Mouse (Mus musculus) C2C12 (cell line): ENCODE data around the gene Gpr137c. TPM values are rescaled to one million over a fixed set of nuclear protein-coding genes. Genes with fewer than 3 reads are reported as not detected.
A peak's percentile ranks its signal among the peaks of the same experiment; 100 is the strongest.

ENCODE experiments used
- H3K27me3 ChIP-seq: one replicate; pipeline ENCODE4 v1.6.1; 2011; ENCODE audit not compliant: control insufficient read depth, insufficient read depth, insufficient read length
- H3K36me3 ChIP-seq: one replicate; pipeline ENCODE4 v1.6.1; 2011; ENCODE audit not compliant: control insufficient read depth, insufficient read depth
- H3K4me3 ChIP-seq: one replicate; pipeline ENCODE4 v1.5.1; 2011; ENCODE audit warnings: mild to moderate bottlenecking, control low read depth; ENCODE audit not compliant: poor library complexity, insufficient read depth, severe bottlenecking
- H3K79me2 ChIP-seq: one replicate; pipeline ENCODE4 v1.6.1; 2011; ENCODE audit not compliant: control insufficient read depth, insufficient read depth
- H3K79me3 ChIP-seq: one replicate; pipeline ENCODE4 v1.6.1; 2011; ENCODE audit warnings: low read depth, control low read depth
- H3ac ChIP-seq: one replicate; pipeline ENCODE3; 2011; ENCODE audit warnings: low read depth; ENCODE audit not compliant: control insufficient read depth, insufficient read length
- CEBPB ChIP-seq: IDR thresholded peaks from one replicate; pipeline ENCODE4 v1.6.1; 2011; ENCODE audit warnings: low read depth, mild to moderate bottlenecking, control low read depth, moderate library complexity
- CTCF ChIP-seq: IDR thresholded peaks from one replicate; pipeline ENCODE4 v1.5.1; 2011; ENCODE audit not compliant: control insufficient read depth, insufficient read depth, insufficient read length
- FOSL1 ChIP-seq: IDR thresholded peaks from one replicate; pipeline ENCODE4 v1.8.0; 2011; ENCODE audit warnings: mild to moderate bottlenecking, low read length; ENCODE audit not compliant: poor library complexity, insufficient read depth, severe bottlenecking
- MAX ChIP-seq: IDR thresholded peaks from one replicate; pipeline ENCODE4 v1.6.1; 2011; ENCODE audit warnings: mild to moderate bottlenecking, control low read depth
- MYOD1 ChIP-seq: IDR thresholded peaks from one replicate; pipeline ENCODE4 v1.6.1; 2011; ENCODE audit warnings: low read depth; ENCODE audit not compliant: control insufficient read depth, insufficient read length
- MYOG ChIP-seq: IDR thresholded peaks from one replicate; pipeline ENCODE4 v1.6.1; 2011; ENCODE audit not compliant: control insufficient read depth, insufficient read length; ENCODE audit errors: extremely low read depth
- USF1 ChIP-seq: IDR thresholded peaks from one replicate; pipeline ENCODE4 v1.6.1; 2011; ENCODE audit warnings: low read depth, mild to moderate bottlenecking, control low read depth, moderate library complexity
- polyA plus RNA-seq: library from polyadenylated mRNA; unstranded; fragments of >200 nt; fragmentation: generic; extraction: Trizol; gene quantifications from one replicate; pipeline ENCODE4 v1.2.1, GENCODE M21; 2012; ENCODE audit warnings: missing spikeins

Gpr137c gene
- polyA plus RNA-seq, 1 experiment = 0.01 TPM

DNA sequence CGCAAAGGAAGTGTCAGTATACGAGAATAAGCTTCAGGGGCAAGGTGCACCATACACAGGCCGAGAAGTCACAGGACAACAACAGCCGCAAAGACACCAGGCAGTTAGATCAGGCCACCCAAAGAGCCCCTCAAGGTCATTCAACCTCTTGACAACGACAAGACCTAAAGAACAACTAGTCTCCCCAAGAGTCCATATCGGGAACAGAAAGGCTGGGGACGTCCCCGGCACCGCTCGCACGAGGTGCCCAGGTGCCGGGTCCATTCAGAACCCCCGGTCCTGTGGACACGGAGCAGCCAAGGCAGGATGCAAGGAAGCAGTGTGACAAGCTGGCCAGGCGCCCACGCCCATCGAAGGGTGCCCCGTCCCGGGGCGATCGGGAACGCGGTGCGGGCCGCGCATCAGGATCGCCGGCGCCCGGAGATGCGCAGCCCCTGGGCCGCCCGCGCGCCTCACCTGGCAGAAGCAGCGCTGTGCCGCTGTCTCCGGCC, 98.4 kb downstream of the Gpr137c start:
- Histone ChIP-seq H3K79me3 (peaks cover 35% of the 10 kb centered on the region), H3K79me2 (peaks cover 51% of the 10 kb centered on the region), H3ac (peak overlapping the region; percentile 64), H3K4me3 (peak overlapping the region; percentile 72), H3K36me3 (no peaks in the 10 kb centered on the region), H3K27me3 (no peaks in the 10 kb centered on the region)
- TF ChIP-seq CEBPB = no peak

DNA sequence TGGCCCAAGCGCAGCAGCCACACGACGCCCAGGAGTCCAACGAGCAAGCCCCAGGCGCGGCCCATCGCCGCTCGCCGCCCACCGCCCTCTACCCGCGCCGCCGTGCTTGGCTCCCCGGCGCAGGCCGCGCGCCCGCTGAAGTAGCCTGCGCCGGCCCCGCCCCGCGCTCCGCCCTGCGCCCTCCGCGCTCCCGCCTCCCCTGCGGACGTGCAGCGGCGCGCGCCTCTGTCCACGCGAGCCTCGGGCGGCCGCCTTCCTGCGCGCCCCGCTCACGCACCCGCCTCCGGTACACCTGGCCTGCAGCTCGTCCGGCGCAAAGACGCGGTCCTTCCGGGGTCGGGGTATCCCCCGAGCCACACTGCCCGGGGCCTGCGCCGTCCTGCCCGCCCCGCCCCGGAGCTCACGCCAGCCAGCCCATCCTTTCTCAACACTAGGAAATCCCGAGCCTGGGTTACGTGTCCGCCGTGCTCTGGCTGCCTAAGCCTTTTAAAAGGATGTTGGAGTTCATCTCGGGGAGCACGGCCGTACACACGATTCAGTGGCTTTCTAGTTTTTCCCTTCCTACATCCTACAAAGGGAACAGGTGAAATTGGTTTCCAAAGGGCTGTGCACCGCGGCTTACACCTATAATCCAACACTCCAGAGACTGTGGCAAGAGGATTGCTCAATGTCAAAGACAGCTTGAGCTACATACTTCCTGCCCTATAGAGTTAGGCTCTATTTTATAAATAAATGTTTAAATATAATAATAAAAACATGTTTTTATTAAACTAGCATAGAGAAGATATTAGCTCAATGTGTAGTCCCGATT, 99.1 kb downstream of the Gpr137c start, which contains the start of gene Ero1l:
Ero1l (minus strand) TSS at position 346 of the 811 bp plus-strand sequence.
- H3K79me2 ChIP-seq = peaks cover 45% of the 10 kb centered on the region
- no peaks in the 10 kb centered on the region for H3K36me3 ChIP-seq
- peaks cover 31% of the 10 kb centered on the region for H3K79me3 ChIP-seq
- H3K27me3 ChIP-seq = no peaks in the 10 kb centered on the region
- H3ac ChIP-seq = peak within 1 kb of the TSS; percentile 64
- peak within 1 kb of the TSS; percentile 72 for H3K4me3 ChIP-seq
- TF ChIP-seq FOSL1 (no peak), CTCF (no peak), CEBPB (peak; percentile 71), MAX (no peak)

DNA sequence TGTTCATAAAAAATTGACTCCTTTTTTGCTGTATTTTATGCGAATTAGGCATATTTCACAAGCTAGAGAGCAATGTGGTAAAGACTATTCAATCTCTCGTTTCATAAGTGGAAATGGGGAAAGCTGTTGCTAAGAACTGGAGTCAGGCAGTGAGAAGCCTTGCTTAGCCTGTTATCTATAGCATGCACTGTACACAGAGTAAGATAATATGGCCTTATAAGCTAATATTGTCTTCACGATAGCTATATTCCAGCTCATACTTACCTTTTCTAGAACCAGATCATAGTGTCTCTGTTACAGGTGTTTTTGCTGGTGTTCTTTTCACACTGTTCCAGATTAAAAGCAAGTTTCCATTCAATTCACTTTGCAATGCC, 99.7 kb downstream of the Gpr137c start:
- no peaks in the 10 kb centered on the region for H3K27me3 ChIP-seq
- H3K36me3 ChIP-seq = no peaks in the 10 kb centered on the region
- no peak overlapping the region for H3K4me3 ChIP-seq
- peaks cover 39% of the 10 kb centered on the region for H3K79me2 ChIP-seq
- peaks cover 25% of the 10 kb centered on the region for H3K79me3 ChIP-seq
- TF ChIP-seq CEBPB (no peak), FOSL1 (no peak), MYOG (no peak), MAX (no peak), MYOD1 (no peak), CTCF (no peak)
- no peak overlapping the region for H3ac ChIP-seq

DNA sequence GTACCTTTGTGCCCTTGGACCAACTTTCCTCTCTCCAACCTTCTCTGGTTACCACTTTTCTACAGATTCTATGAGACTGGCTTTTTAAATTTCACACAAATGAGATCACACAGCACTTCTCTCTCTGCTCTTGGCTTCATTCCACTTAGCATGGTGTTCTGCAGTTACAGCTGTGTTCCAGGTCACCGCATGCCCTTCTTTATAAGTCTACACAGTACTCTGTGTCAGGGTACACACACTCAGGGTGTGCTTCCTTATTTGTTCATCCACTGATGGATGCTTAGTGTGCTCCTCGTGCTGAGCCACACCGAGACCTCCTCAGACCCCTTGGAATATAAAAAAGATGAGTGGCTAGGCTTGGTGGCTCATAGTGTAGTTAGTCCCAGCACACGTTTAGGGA, 100.6 kb downstream of the Gpr137c start:
- TF ChIP-seq MYOD1 (no peak), CEBPB (no peak), FOSL1 (no peak), MYOG (no peak), USF1 (no peak), MAX (no peak)
- H3K36me3 ChIP-seq = no peaks in the 10 kb centered on the region
- no peak overlapping the region for H3ac ChIP-seq

DNA sequence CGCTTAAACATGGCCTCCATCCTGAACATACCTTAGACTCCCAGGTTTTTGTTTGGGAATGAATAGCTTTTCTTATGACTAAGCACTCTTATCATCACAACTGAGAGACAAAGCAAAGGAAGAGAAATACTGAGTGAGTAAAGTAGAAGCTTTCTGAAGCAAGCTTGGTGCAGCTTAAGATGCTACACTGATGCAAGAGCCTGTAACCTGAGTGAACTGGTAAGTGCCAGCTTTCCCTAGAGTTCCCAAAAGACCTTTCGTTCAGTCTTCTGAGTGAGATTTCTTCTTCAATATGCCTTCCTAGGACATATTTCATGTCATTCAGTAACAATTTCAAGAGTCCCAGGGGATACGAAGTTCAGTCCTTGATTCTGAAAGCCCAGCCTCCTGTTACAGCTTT, 101.5 kb downstream of the Gpr137c start:
- Histone ChIP-seq H3K27me3 (no peaks in the 10 kb centered on the region), H3K36me3 (no peaks in the 10 kb centered on the region), H3K4me3 (no peak overlapping the region), H3K79me3 (peaks cover 18% of the 10 kb centered on the region), H3ac (no peak overlapping the region), H3K79me2 (peaks cover 22% of the 10 kb centered on the region)
- no peak for TF ChIP-seq MYOG
- no peak for TF ChIP-seq CTCF
- no peak for TF ChIP-seq FOSL1
- no peak for TF ChIP-seq MAX
- TF ChIP-seq USF1 = no peak
- TF ChIP-seq MYOD1 = no peak
- no peak for TF ChIP-seq CEBPB

More for the DNA sequence above, 100.6 kb downstream of the Gpr137c start:
- H3K79me3 ChIP-seq = peaks cover 22% of the 10 kb centered on the region
- no peak overlapping the region for H3K4me3 ChIP-seq
- no peaks in the 10 kb centered on the region for H3K27me3 ChIP-seq
- peaks cover 31% of the 10 kb centered on the region for H3K79me2 ChIP-seq

DNA sequence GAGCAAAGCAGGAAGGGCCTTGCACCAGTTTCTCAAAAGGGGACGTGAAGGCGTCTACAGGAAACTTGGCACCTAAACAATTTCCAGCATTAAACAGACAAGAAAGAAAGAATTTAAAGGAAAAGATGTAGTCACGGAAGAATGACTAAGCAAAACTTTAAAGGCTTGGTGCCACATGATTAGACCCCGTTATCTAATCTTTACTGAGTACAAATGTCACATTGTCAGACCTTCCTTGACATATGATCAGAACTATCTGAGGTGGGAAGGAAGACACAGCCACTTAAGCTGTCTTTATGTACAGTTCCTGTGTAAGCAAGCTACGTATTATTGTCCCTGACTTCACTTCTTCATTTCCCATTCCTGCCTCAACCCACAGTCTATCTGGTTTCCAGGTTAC, 102.1 kb downstream of the Gpr137c start:
- Histone ChIP-seq H3K27me3 (no peaks in the 10 kb centered on the region), H3K36me3 (no peaks in the 10 kb centered on the region), H3K79me3 (peaks cover 13% of the 10 kb centered on the region), H3K4me3 (no peak overlapping the region), H3ac (no peak overlapping the region), H3K79me2 (peaks cover 16% of the 10 kb centered on the region)
- no peak for TF ChIP-seq CEBPB
- no peak for TF ChIP-seq USF1
- TF ChIP-seq MYOG = no peak
- no peak for TF ChIP-seq FOSL1
- no peak for TF ChIP-seq MAX
- no peak for TF ChIP-seq MYOD1
- TF ChIP-seq CTCF = no peak
